Mouse (Mus musculus) MEL (cell line): ENCODE results near the gene Haus8. TPM values are rescaled to one million over a fixed set of nuclear protein-coding genes. Genes with fewer than 3 reads are reported as not detected.
"Not testable (repeated sequence)": the region's sequence is repeated elsewhere in the genome, so short reads cannot be mapped to it uniquely, and the experiment has no call there.

Experiments
- DNase-seq: peaks from one replicate; pipeline ENCODE4 v3.0.0; 2011; ENCODE audit warnings: low read depth, low spot score
- H3K27ac ChIP-seq: 2 replicates; pipeline ENCODE4 v1.5.1; 2012; ENCODE audit warnings: low read depth, mild to moderate bottlenecking, control low read depth, low read length, moderate library complexity; ENCODE audit not compliant: control insufficient read depth
- H3K27me3 ChIP-seq, 2 experiments: fragments of 150-350 bp in 1 of 2; sonication (generic) in 1 of 2; 2 replicates each; pipeline ENCODE4 v1.6.1; 2012; ENCODE audit warnings: low read length in 2 of 2, mild to moderate bottlenecking in 2 of 2, improper control_type of control experiment in 1 of 2, moderate library complexity in 1 of 2; ENCODE audit not compliant: insufficient read depth in 2 of 2, control insufficient read depth in 1 of 2
- H3K36me3 ChIP-seq, 2 experiments: 2 replicates each; pipeline ENCODE4 v1.6.1; 2012 to 2014; ENCODE audit warnings: low read length in 2 of 2, improper control_type of control experiment in 1 of 2, inconsistent platforms in 1 of 2, mild to moderate bottlenecking in 1 of 2; ENCODE audit not compliant: insufficient read depth in 2 of 2, control insufficient read depth in 1 of 2
- H3K4me1 ChIP-seq, 2 experiments: fragments of 150-350 bp in 1 of 2; sonication (generic) in 1 of 2; 2 replicates each; pipeline ENCODE4 v1.6.1; 2012; ENCODE audit warnings: low read length in 2 of 2, improper control_type of control experiment in 1 of 2, mild to moderate bottlenecking in 1 of 2; ENCODE audit not compliant: insufficient read depth in 2 of 2, control insufficient read depth in 1 of 2
- H3K4me3 ChIP-seq, 2 experiments: fragments of 150-350 bp in 1 of 2; sonication (generic) in 1 of 2; 2 replicates each; pipeline ENCODE4 v1.5.1; 2012; ENCODE audit warnings: low read depth in 2 of 2, low read length in 2 of 2, mild to moderate bottlenecking in 2 of 2, moderate library complexity in 2 of 2, control low read depth in 1 of 2, improper control_type of control experiment in 1 of 2; ENCODE audit not compliant: control insufficient read depth in 1 of 2, insufficient read depth in 1 of 2
- H3K79me2 ChIP-seq: 2 replicates; pipeline ENCODE4 v1.6.1; 2012; ENCODE audit warnings: mild to moderate bottlenecking, low read length, moderate library complexity; ENCODE audit not compliant: control insufficient read depth, poor library complexity, insufficient read depth
- H3K9ac ChIP-seq: 2 replicates; pipeline ENCODE4 v1.6.1; 2012; ENCODE audit warnings: low read depth, mild to moderate bottlenecking, control low read depth, low read length, moderate library complexity; ENCODE audit not compliant: control insufficient read depth, poor library complexity, severe bottlenecking
- H3K9me3 ChIP-seq: fragments of 150-350 bp; sonication (generic); replicated peaks from 2 replicates; pipeline ENCODE4 v1.6.1; 2012; ENCODE audit warnings: mild to moderate bottlenecking, low read length, improper control_type of control experiment, moderate library complexity; ENCODE audit not compliant: insufficient read depth
- BHLHE40 ChIP-seq: IDR thresholded peaks from 2 replicates; pipeline ENCODE4 v1.6.1; 2012; ENCODE audit warnings: low read depth, mild to moderate bottlenecking, inconsistent platforms, low read length, improper control_type of control experiment, borderline replicate concordance
- CHD2 ChIP-seq: IDR thresholded peaks from 2 replicates; pipeline ENCODE4 v1.6.1; 2011; ENCODE audit warnings: low read length, improper control_type of control experiment
- CTCF ChIP-seq, 3 experiments: IDR thresholded peaks in 2 of 3; conservative IDR thresholded peaks in 1 of 3; 2 replicates each; pipeline ENCODE4 v1.5.1; 2011 to 2012; ENCODE audit warnings: low read length in 3 of 3, low read depth in 2 of 3, mild to moderate bottlenecking in 2 of 3, improper control_type of control experiment in 1 of 3, inconsistent platforms in 1 of 3, mixed read lengths in 1 of 3, moderate library complexity in 1 of 3; ENCODE audit not compliant: control insufficient read depth in 1 of 3, insufficient read depth in 1 of 3, poor library complexity in 1 of 3, severe bottlenecking in 1 of 3
- E2F4 ChIP-seq: IDR thresholded peaks from 2 replicates; pipeline ENCODE4 v1.6.1; 2011; ENCODE audit warnings: low read depth, low read length, improper control_type of control experiment, borderline replicate concordance
- ELF1 ChIP-seq: IDR thresholded peaks from 2 replicates; pipeline ENCODE4 v1.6.1; 2014; ENCODE audit warnings: low read depth, mild to moderate bottlenecking, inconsistent platforms, low read length, improper control_type of control experiment, moderate library complexity
- ETS1 ChIP-seq: IDR thresholded peaks from 2 replicates; pipeline ENCODE4 v1.6.1; 2012; ENCODE audit warnings: low read depth, mild to moderate bottlenecking, inconsistent platforms, low read length, improper control_type of control experiment, moderate library complexity
- GATA1 ChIP-seq: IDR thresholded peaks from 2 replicates; pipeline ENCODE4 v1.6.1; 2011; ENCODE audit warnings: low read depth, low read length, improper control_type of control experiment
- HCFC1 ChIP-seq: IDR thresholded peaks from 2 replicates; pipeline ENCODE4 v1.6.1; 2012; ENCODE audit warnings: low read depth, mild to moderate bottlenecking, inconsistent platforms, low read length, improper control_type of control experiment, moderate library complexity
- KAT2A ChIP-seq: conservative IDR thresholded peaks from 2 replicates; pipeline ENCODE4 v1.6.1; 2012; ENCODE audit warnings: low read depth, low read length, improper control_type of control experiment, inconsistent platforms
- MAFK ChIP-seq: IDR thresholded peaks from 2 replicates; pipeline ENCODE4 v1.6.1; 2011; ENCODE audit warnings: low read depth, mild to moderate bottlenecking, low read length, improper control_type of control experiment, borderline replicate concordance
- MAX ChIP-seq: IDR thresholded peaks from 2 replicates; pipeline ENCODE4 v1.6.1; 2011; ENCODE audit warnings: low read length, improper control_type of control experiment
- MAZ ChIP-seq: IDR thresholded peaks from 2 replicates; pipeline ENCODE4 v1.6.1; 2012; ENCODE audit warnings: low read depth, mild to moderate bottlenecking, inconsistent platforms, low read length, improper control_type of control experiment
- MEF2A ChIP-seq: IDR thresholded peaks from 2 replicates; pipeline ENCODE4 v1.6.1; 2014; ENCODE audit warnings: low read depth, mild to moderate bottlenecking, inconsistent platforms, low read length, improper control_type of control experiment; ENCODE audit not compliant: poor library complexity, insufficient replicate concordance, severe bottlenecking; ENCODE audit errors: extremely low read depth
- MYB ChIP-seq: IDR thresholded peaks from 2 replicates; pipeline ENCODE4 v1.6.1; 2011; ENCODE audit warnings: mild to moderate bottlenecking, low read depth, low read length, improper control_type of control experiment
- NELFE ChIP-seq: IDR thresholded peaks from 2 replicates; pipeline ENCODE4 v1.6.1; 2011; ENCODE audit warnings: low read depth, low read length, improper control_type of control experiment
- NRF1 ChIP-seq: IDR thresholded peaks from 2 replicates; pipeline ENCODE4 v1.6.1; 2014; ENCODE audit warnings: low read depth, mild to moderate bottlenecking, inconsistent platforms, low read length, improper control_type of control experiment, moderate library complexity; ENCODE audit not compliant: poor library complexity, insufficient read depth, severe bottlenecking
- POLR2A ChIP-seq, 2 experiments: IDR thresholded peaks; 2 replicates each; pipeline ENCODE4 v1.6.1; 2011 to 2012; ENCODE audit warnings: low read length in 2 of 2, mild to moderate bottlenecking in 2 of 2, control low read depth in 1 of 2, improper control_type of control experiment in 1 of 2, low read depth in 1 of 2, moderate library complexity in 1 of 2; ENCODE audit not compliant: control insufficient read depth in 1 of 2, insufficient read depth in 1 of 2, poor library complexity in 1 of 2
- POLR2AphosphoS2 ChIP-seq: IDR thresholded peaks from 2 replicates; pipeline ENCODE4 v1.6.1; 2011; ENCODE audit warnings: low read length, improper control_type of control experiment
- POLR2AphosphoS5 ChIP-seq: IDR thresholded peaks from 2 replicates; pipeline ENCODE4 v1.6.1; 2012; ENCODE audit warnings: low read depth, borderline replicate concordance, mild to moderate bottlenecking, inconsistent platforms, low read length, moderate library complexity, mixed read lengths
- RAD21 ChIP-seq: IDR thresholded peaks from 2 replicates; pipeline ENCODE4 v1.6.1; 2011; ENCODE audit warnings: mild to moderate bottlenecking, low read depth, low read length, improper control_type of control experiment
- SIN3A ChIP-seq: IDR thresholded peaks from 2 replicates; pipeline ENCODE4 v1.6.1; 2012; ENCODE audit warnings: low read length, improper control_type of control experiment, inconsistent platforms
- SMC3 ChIP-seq: IDR thresholded peaks from 2 replicates; pipeline ENCODE4 v1.6.1; 2011; ENCODE audit warnings: low read depth, low read length, improper control_type of control experiment
- TAL1 ChIP-seq: IDR thresholded peaks from 2 replicates; pipeline ENCODE4 v1.6.1; 2012; ENCODE audit warnings: mild to moderate bottlenecking, inconsistent platforms, low read length, moderate library complexity, mixed read lengths
- TBP ChIP-seq: IDR thresholded peaks from 2 replicates; pipeline ENCODE4 v1.8.0; 2011; ENCODE audit warnings: low read depth, low read length, improper control_type of control experiment
- TCF12 ChIP-seq: IDR thresholded peaks from 2 replicates; pipeline ENCODE4 v1.6.1; 2014; ENCODE audit warnings: low read depth, mild to moderate bottlenecking, inconsistent platforms, low read length, improper control_type of control experiment, moderate library complexity
- UBTF ChIP-seq: IDR thresholded peaks from 2 replicates; pipeline ENCODE4 v1.6.1; 2012; ENCODE audit warnings: low read depth, mild to moderate bottlenecking, inconsistent platforms, low read length, improper control_type of control experiment, moderate library complexity, borderline replicate concordance; ENCODE audit not compliant: insufficient read depth
- USF1 ChIP-seq: IDR thresholded peaks from 2 replicates; pipeline ENCODE4 v1.6.1; 2014; ENCODE audit warnings: low read depth, mild to moderate bottlenecking, inconsistent platforms, low read length, improper control_type of control experiment, moderate library complexity
- USF2 ChIP-seq, 2 experiments: IDR thresholded peaks; 2 replicates each; pipeline ENCODE4 v1.6.1; 2011 to 2012; ENCODE audit warnings: improper control_type of control experiment in 2 of 2, low read length in 2 of 2, borderline replicate concordance in 1 of 2, inconsistent platforms in 1 of 2, low read depth in 1 of 2, mild to moderate bottlenecking in 1 of 2; ENCODE audit not compliant: insufficient read depth in 1 of 2
- ZC3H11A ChIP-seq: IDR thresholded peaks from 2 replicates; pipeline ENCODE4 v1.6.1; 2012; ENCODE audit warnings: low read depth, mild to moderate bottlenecking, inconsistent platforms, low read length, improper control_type of control experiment
- ZKSCAN1 ChIP-seq: IDR thresholded peaks from 2 replicates; pipeline ENCODE4 v1.6.1; 2012; ENCODE audit warnings: low read depth, mild to moderate bottlenecking, inconsistent platforms, low read length, improper control_type of control experiment, moderate library complexity
- ZNF384 ChIP-seq: IDR thresholded peaks from 2 replicates; pipeline ENCODE4 v1.6.1; 2012; ENCODE audit warnings: low read depth, mild to moderate bottlenecking, inconsistent platforms, low read length, improper control_type of control experiment
- polyA plus RNA-seq, 2 experiments: library from polyadenylated mRNA; stranded (reverse) in 1 of 2; unstranded in 1 of 2; fragments of >175 nt in 1 of 2; fragments of >200 nt in 1 of 2; gene quantifications; 2 replicates each; pipeline versions ENCODE4 v1.2.1 to v1.2.4; 2012; ENCODE audit warnings: low replicate concordance in 2 of 2, low read depth in 1 of 2; ENCODE audit not compliant: insufficient read length in 2 of 2, insufficient read depth in 1 of 2, missing spikeins in 1 of 2
- total RNA-seq: library from RNA; depleted of rRNA; stranded (reverse); fragments of 300-350 nt; gene quantifications from 2 replicates; pipeline ENCODE4 v1.2.3, GENCODE M21; 2012

Haus8 gene
- total and polyA plus RNA-seq, 3 experiments = 60.4 to 69.2 TPM; not detected in 1

- TF ChIP-seq ZC3H11A = peak; percentile 34
- TF ChIP-seq ELF1 = no peak
- TF ChIP-seq POLR2AphosphoS5 = no peak
- TF ChIP-seq E2F4 = no peak
- no peak for TF ChIP-seq SIN3A
- TF ChIP-seq ZKSCAN1 = no peak
- TF ChIP-seq RAD21 = peak; percentile 48
- TF ChIP-seq TCF12 = no peak
- TF ChIP-seq UBTF = no peak
- peak in 2 of 3 experiments; percentile 32 to 53; a peak in 4 of 6 replicates for TF ChIP-seq CTCF (IDR thresholded peaks at IDR 0.05 in 2 of 3, conservative IDR thresholded peaks at IDR 0.05 in 1 of 3; ENCODE audit: control insufficient read depth in 1 of 3, insufficient read depth in 1 of 3, low read depth in 2 of 3, low read length in 3 of 3, poor library complexity in 1 of 3, severe bottlenecking in 1 of 3)
- no peak for TF ChIP-seq BHLHE40
- TF ChIP-seq MAX = no peak
- TF ChIP-seq NELFE = no peak
- no peak for TF ChIP-seq GATA1
- TF ChIP-seq NRF1 = no peak
- no peak for TF ChIP-seq TBP
- TF ChIP-seq POLR2A (IDR thresholded peaks at IDR 0.05; ENCODE audit: control insufficient read depth in 1 of 2, insufficient read depth in 1 of 2, low read depth in 1 of 2, low read length in 2 of 2, poor library complexity in 1 of 2) = no peak
- no peak for TF ChIP-seq MEF2A
- no peak for TF ChIP-seq KAT2A
- no peak for TF ChIP-seq CHD2
- TF ChIP-seq TAL1 = no peak
- TF ChIP-seq MAFK = no peak
- TF ChIP-seq MAZ = no peak
- no peak for TF ChIP-seq ZNF384
- no peak for TF ChIP-seq USF1
- TF ChIP-seq USF2 (IDR thresholded peaks at IDR 0.05; ENCODE audit: borderline replicate concordance in 1 of 2, insufficient read depth in 1 of 2, low read depth in 1 of 2, low read length in 2 of 2) = no peak
- TF ChIP-seq MYB = no peak
- TF ChIP-seq POLR2AphosphoS2 = no peak
- peak; percentile 24; the same call in 1 of the 2 replicates for TF ChIP-seq SMC3
- no peak for TF ChIP-seq ETS1
- TF ChIP-seq HCFC1 = no peak
- DNase-seq = peak; percentile 46
- Histone ChIP-seq H3K27ac (no peak overlapping the region), H3K36me3 (no peaks in the 10 kb centered on the region), H3K4me1 (no peaks in the 10 kb centered on the region), H3K9ac (no peak overlapping the region), H3K27me3 (no peaks in the 10 kb centered on the region; a peak in 2 of 4 replicates), H3K9me3 (no peaks in the 10 kb centered on the region), H3K79me2 (no peaks in the 10 kb centered on the region), H3K4me3 (no peak overlapping the region)
Measured at GRCm38 (mm10) chr8:71224560-71224959, 48.2 kb downstream of the Haus8 start.

DNA sequence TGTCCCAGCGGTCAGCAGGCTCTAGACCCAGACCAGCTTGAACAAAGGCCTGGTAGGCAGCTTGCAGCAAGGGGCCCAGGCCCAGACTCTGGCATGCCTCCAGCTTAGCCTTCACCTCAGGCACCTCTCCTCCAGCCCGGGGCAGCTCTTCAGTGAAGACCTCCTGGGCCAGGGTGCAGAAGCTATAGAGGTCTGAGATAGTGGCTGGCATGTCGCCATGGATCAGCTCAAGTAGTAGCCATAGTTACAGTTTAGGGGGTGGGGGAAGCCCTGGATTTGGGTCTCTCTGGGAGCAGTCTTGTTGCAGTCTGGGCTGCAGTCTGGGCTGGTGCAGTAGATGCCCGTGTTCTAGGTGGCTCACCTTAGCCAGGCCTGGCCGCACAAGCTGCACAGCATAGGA, 58.5 kb downstream of the Haus8 start:
- H3K9me3 ChIP-seq, H3K4me1 ChIP-seq, H3K9ac ChIP-seq, H3K79me2 ChIP-seq, H3K27ac ChIP-seq, H3K27me3 ChIP-seq, H3K4me3 ChIP-seq, H3K36me3 ChIP-seq, DNase-seq: not testable (repeated sequence)
